Mouse (Mus musculus): ENCODE data around the gene Tenm4.

Tenm4 gene

DNA sequence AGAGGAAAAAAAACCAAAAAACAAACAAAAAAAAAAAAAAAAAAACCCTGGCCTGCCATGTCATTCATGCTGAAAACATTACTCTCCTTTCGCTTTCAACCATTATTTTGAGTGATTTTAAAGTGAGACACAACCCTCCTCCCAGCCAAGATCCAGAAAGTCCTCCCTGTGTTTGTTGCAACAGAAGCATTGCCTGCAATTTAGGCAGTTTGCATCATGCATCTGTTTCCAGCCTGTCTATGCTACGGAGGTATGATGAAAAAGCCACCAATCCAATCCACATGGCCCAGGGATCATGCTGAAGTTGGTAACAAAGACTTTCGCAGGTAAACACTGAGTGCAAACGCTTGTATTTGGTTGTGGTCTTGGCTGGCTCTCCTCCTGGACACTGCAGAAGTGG, 158.3 kb downstream of the Tenm4 start:
- ATAC-seq (ENCODE audit: insufficient number of reproducible peaks, low FRiP score, low TSS enrichment) = no peak

DNA sequence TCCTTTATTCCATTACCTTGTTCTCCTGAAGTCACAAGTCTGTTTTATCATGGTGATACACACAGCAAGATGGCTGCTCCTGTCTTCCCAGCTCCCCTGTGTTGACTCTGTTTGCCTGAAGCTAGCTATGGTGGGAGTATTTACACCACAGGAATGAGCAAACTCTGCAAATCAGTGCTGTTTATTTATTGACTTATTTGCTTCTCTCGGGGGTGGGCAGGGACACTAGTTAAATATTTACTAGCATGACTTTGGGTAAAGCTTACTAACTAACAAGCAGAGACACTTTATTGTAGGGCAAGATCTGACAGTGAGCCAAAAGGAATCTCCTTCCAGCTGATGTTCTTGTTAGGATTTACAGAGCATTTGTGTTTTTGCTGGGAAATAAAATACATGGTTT, 160.1 kb downstream of the Tenm4 start:
- no peak for ATAC-seq (ENCODE audit: insufficient number of reproducible peaks, low FRiP score, low TSS enrichment)

DNA sequence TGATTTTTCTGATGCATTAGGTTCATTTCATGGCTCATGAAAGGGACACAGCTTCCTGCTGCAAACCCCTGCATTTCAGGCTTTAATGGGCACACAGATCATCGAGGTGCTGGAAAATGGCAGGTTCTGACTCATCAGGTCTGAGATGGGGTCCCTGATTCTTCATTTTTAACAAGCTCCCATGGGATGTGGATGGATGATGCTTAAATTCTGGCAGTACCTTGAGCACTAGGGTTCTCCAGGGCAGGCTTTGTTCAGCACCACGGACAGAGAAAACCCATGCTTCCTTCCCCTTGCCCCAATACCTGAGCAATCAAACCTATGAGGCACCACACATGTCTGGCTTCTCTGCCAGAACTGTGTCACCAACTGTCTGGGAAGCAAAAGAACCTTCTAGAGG, 163.3 kb downstream of the Tenm4 start:
- no peak for ATAC-seq (ENCODE audit: insufficient number of reproducible peaks, low FRiP score, low TSS enrichment)

DNA sequence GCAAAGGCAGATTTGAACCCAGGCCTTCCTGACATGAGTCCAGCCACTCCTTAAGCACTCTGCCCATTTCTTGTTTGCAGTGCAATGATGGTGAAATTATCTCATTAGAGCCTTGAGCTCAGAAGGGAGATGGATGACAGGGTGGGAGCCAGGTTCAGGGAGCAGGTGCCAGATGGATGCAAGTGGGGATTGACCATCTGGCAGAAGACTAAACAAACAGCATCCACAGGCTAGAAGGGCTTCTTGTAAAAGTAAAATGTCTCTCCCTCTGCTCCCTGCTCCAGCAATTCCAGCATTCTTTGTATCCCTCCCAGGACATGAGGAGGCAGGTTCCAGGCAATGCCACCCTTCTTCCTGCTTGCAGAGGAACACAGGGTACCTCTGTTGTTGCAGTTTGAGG, 165.3 kb downstream of the Tenm4 start:
- no peak for ATAC-seq (ENCODE audit: insufficient number of reproducible peaks, low FRiP score, low TSS enrichment)

DNA sequence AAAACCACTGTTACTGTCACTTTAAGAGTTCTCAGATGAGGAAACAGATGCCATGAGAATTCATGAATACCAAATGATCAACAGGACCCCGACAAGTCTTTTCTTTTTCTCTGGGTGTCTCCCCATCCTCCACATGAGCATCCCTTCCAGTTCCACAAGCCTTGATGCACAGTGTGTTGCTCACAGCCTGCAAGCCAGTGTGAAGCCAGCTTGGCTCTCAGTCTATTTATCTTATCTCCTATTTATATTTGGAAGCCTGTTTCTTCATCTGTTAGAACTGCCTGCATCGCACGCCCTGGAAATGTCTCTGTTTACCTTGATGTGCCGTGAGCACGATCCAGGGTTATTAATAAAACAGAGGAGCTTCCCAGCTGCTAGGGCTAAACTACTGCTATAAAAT, 169.8 kb downstream of the Tenm4 start:
- ATAC-seq (ENCODE audit: insufficient number of reproducible peaks, low FRiP score, low TSS enrichment) = no peak

DNA sequence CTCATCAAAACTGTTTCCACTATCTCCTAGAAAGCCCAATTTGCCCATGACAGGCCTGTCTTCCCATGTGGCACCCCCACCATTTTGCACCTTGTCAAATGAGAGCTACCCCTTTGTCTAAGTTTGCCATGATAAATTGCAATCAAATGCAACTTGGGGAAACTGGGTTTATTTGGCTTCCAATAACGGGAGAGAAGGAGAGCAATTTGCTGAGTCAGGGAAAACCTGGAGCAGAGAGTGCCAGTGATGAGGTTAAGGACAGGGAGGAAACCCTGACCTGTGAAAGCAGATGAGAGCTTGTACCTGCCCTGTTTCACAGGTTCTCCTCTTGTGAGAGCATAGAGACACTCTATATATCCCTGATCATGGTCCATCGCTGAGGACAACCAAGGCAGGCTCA, 170.4 kb downstream of the Tenm4 start:
- no peak for ATAC-seq (ENCODE audit: insufficient number of reproducible peaks, low FRiP score, low TSS enrichment)

DNA sequence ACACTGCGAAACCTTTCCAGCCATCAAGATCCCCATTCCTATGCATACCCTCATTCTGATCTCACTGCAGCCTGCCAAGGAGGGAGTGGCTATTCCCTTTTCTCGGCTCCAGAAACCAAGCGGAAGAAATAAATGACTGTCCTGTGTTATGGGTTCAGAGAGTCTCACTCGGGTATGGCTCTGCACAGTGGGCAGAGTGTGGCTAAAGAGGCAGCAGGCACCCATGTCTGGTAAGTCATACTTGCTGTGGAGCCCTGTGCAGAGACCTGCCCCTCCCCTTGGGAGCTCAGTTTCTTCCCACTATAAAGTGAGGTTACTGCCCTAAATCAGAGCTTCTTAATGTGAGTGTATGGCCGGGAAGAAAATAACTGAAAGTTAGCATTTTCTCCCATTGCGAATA, 171.9 kb downstream of the Tenm4 start:
- ATAC-seq (ENCODE audit: insufficient number of reproducible peaks, low FRiP score, low TSS enrichment) = no peak

DNA sequence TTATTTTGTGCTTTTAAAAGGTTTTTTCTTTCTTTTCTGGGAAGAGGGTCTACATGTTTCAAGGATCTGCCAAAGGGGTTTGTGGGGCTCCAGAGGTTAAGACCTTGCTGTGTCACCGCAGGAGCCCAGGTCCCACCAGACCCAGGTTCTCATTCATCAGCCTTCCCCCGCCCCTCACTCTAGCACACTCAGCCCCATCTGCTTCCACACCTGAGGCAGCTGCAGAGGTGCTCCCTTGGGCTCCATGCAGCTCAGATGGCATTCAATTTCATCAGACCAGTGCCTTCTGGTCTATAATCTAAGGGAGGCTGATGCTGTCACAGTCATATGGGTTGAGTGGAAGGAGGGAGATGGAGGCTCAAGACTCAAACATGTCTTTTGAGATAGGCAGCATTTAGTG, 172.6 kb downstream of the Tenm4 start:
- no peak for ATAC-seq (ENCODE audit: insufficient number of reproducible peaks, low FRiP score, low TSS enrichment)

DNA sequence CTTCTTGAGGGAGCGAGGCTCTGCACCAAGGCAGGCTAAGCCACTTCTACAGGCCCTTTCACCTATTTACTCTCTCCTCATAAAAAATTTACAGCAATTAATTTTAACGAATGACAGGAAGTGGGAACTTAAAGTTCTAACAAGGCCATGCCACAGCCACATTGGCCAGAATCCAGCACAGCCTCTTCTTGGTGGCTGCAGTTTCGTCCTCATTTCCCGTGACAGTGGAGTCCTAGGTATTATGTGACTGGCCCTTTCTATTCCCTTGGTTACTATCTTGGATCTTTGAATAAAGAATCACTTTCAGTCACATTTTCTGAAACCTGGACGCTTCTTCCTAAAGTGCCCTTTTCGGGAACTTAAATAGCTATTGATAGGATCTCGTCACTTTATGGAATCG, 181.6 kb downstream of the Tenm4 start:
- ATAC-seq (ENCODE audit: insufficient number of reproducible peaks, low FRiP score, low TSS enrichment) = no peak

DNA sequence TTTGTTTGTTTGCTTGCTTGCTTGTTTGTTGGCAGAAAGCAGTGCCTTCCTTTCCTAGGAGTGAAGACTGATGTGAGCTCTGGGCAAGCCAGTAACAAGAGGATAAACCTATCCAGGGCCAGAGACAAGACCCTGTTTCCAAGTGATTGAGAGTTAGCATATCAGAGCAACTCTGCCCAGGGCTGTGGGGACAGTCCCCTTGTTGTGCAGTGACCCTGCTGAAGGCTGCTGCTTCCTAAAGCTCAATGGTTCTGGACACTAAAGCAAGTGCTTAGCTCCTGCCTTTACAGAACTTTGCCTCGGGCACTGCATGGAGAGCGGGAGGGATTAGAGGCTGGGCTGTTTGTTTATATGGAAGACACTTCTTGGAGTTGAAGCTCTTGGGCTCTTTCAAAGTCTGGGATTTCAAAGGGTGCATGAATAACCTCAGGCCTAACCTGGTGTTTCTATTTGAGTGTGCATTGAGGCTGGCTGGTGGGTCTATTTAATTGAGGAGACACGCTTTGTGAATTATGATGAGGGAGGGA, 185.3 kb downstream of the Tenm4 start:
- ATAC-seq (ENCODE audit: insufficient number of reproducible peaks, low FRiP score, low TSS enrichment) = no peak

DNA sequence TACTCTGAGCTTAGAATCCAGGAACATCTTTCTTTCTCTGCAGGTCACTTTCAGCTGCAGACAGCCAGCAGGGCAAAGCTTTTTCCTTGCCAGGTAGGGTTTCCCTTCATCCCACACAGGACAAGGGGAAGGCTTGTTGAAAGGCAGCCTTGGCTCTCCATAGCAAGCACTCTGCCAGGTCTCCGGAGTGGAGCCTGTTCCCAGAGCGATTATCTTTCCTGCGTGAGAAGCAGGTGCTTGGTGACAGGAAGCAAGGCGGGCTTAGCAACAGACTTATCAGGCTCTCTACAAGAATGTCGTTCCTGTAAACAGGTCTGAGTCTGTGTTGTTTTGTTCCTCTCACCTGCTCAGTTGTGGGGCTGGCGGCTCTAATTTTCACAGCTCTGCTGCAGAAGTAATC, 186.5 kb downstream of the Tenm4 start:
- ATAC-seq (ENCODE audit: insufficient number of reproducible peaks, low FRiP score, low TSS enrichment) = no peak

DNA sequence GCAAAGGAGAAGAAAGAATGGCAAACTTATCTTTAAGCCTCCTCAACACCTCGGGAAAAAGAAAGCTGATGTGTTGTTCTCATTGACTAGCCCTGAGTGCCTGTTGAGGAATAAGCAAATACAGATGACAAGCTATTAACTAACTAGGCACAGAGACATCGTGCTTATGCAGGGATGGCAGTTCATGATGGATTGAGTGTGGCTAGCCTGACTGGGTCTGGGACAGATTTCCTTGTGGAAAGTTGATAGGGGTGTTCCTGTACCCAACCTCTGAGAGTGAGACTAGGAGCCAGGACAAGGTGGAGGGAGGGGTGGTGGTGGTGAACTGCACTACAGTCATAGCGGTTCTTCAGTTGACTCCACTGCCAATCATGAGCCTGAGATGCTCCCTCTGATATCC, 192.3 kb downstream of the Tenm4 start:
- ATAC-seq (ENCODE audit: insufficient number of reproducible peaks, low FRiP score, low TSS enrichment) = no peak

DNA sequence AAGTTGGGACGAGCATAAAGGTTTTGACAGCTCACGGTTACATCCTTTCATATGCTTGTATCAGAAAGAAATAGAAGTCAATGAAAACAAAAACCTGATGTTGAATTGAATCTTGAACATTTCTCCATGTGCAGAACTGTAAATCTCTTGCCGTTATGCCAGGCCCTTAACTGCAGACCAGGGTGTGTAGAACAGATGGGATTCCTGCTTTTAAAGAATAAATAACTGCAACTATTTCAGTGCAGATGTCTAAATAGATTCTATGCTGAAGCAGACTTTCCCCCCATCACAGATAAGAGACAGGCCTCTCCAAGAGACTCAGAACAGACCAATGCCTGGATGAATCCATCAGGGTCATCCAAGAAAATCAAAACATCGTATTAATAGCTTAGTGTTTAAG, 198.9 kb downstream of the Tenm4 start:
- ATAC-seq (ENCODE audit: insufficient number of reproducible peaks, low FRiP score, low TSS enrichment) = no peak

DNA sequence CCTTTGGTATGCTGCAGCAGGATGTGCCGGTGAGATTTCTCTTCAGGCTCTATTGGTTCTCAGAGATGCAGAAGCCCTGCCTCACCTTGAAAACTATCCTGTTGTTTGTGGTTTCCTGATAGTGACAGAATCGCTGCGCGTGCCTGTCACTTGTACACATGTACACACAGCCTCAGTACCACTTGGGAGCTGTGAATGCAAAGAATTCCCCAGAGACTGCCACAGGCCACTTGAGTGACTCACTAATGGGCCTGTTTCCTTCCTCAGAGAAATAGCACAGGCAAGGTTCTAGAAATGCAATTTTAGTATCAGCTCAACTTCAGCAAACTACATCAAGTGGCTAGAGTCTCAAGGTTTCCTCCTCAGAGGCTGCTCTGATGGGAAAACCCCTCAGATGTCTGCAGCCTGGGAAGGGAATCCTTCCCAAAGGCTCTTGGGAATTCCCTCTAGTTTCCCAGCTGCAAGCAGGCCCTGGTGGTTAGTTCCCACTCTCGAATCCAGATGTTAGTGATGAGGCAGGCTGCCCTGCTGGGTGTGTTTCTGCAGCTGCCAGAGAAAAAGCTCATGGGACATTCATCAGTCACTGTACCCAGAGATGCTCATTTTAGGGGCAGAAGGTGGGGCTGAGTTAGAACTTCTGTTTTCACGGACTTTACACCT, 203.1 kb downstream of the Tenm4 start:
- ATAC-seq (ENCODE audit: insufficient number of reproducible peaks, low FRiP score, low TSS enrichment) = no peak

DNA sequence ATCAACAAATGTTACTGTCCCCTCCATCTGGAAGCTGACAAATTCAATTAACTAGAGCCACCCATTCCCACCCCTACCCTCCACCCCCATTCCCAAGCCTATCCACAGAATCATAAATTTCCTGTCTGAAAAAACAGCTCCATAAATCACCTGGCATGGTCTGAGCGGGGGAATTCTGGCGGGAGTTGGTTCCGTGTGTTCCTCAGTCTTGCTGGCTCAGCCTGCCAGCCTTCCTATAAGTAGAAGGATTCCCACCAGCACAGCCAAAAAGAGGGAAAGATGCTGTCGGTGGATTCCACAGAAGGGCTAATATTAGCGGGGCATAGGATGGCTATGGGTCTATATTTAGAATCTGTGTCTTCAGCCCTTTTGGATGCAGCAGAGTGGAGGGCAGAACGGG, 204.5 kb downstream of the Tenm4 start:
- no peak for ATAC-seq (ENCODE audit: insufficient number of reproducible peaks, low FRiP score, low TSS enrichment)

DNA sequence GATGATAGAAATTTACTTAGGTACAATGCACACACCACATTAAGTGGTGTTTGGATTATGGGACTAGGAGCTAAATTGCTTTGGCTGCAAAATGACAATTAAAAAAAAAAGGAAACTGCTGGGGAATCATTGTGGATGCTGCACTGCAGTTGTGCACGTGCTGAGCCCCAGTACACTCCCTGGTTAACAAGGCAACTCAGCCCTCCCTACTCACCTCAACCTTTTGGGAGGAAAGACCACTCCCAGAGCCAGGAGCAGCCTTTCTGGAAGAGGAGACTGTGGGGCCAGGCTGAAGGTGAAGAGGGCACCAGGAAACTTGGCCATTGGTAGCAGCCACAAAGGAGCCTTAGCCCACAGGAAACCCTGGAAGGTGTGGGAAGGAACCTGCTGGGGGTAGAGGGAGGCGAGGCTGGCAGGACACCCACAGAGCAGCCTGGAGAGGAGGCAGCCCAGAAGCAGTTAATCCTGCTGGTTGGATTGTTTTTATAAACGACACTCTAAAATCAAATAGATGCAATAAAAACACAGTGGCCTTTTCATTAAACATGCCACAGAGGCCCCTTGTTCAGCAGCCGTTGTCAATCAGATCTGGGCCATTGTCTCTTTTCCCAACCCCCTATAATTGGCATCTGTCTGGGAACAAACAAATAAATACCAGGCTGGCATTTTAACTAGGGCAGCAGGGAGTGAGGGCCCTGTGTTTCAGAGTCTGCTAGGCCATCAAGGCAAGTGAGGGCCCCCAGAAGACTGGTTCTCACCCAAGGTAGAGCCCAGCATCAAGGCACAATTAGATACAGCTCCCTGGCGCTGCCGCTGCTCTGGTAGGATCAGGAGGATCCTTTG, 212.9 kb downstream of the Tenm4 start:
- no peak; the same call in 1 of the 2 replicates for ATAC-seq (ENCODE audit: insufficient number of reproducible peaks, low FRiP score, low TSS enrichment)

DNA sequence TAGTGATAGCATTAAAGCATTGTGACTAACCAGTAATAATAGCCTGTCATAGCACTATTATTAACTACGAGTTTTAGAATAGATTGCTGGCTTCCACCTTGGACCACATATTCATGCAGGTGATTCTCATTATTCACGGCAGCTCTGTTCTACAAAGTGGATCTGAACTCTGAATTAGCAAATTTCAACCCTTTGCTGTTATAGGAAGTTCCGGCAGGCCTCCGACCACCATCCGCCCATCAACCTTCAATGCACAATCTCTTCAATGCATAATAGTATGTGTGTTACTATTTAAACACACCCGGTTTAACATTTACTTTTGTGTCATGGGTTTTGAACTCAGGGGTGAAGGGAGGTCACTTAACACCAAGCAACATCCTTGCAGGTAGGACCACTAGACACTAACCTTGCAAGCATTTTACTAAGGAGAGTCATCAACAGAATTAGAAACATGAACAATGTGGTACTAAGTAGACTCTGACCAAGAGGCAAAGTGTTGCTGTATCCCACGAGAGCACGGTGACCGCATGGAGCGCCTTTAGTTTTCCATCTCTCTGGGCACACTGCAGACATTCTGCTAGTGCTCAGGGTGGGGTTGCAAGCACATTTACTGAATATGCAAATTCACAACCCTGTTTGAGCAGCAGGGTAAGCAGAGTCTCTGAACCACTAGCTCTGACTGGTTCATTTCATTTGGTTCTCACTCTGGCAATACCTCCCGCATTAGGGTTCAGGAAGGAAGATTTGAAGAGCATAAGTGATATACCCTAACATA, 213.9 kb downstream of the Tenm4 start:
- ATAC-seq (ENCODE audit: insufficient number of reproducible peaks, low FRiP score, low TSS enrichment) = no peak

DNA sequence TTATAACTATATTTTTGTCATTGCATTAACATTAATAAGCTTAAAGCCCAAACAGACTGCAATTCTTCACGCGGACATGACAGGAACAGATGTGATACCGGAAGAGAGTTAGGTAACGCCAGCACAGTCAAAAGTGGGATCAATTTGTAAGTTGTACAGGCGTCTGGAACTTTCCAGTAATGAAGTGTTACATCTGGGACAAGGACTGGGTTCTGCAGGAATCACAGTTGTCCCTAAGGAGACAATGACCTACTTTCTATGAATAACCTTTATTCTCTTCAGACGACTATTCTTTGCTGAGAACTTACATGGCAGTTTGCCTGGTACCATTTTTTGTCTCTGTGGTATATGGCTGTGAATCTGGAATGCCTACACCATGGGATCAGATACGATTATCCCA, 214.8 kb downstream of the Tenm4 start:
- no peak for ATAC-seq (ENCODE audit: insufficient number of reproducible peaks, low FRiP score, low TSS enrichment)

DNA sequence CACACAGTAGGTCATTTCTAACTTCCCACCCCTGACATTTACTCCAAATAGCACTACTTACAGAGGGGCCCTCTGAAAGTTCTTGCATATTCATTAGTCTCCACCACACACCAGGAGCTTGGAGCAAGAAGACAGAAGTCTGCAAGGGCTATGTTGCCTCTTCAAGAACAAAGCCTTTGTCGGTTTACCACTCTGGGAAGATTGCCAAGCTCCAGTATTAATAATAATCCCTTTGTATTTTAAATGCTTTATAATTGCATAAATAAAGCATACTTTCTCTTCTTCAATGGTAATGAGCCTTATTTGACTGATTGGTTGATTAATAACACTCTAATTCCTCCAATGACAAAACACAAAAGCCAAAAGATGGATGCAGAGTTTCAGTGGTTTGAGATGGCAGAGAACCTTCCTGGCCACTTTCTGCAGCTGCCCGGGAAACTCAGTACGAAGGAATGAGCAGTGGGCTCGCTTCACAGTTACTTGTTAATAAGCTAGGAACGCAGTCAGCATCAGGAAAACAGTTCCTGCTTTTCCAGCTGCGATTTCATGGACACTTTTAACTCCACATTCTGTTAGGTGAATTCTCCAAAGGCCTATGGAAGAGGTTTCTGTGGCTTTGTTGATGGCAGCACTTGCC, 219.1 kb downstream of the Tenm4 start:
- no peak for ATAC-seq (ENCODE audit: insufficient number of reproducible peaks, low FRiP score, low TSS enrichment)

DNA sequence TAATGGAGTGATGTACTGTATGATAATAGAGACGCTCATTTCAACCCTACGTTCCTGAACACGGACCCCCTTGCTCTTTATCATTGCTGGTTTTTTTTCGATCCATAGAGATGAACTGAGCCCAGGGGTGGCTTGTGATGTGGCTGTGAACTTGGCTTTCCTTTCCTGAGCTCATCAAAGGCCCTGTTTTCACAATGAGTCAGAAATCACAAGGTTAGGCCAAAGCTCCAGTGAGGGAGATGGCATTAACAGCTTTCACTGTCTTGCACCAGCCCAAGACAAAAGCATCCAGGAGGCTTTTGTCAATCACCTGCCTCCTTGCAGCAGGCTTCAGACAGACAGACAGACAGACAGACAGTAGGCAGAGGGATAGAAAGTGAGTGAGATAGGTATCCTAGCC, 219.8 kb downstream of the Tenm4 start:
- ATAC-seq (ENCODE audit: insufficient number of reproducible peaks, low FRiP score, low TSS enrichment) = no peak
